Mouse (Mus musculus) stomach, embryonic 15.5 days (tissue): ENCODE results near the gene Nme7. TPM values are rescaled to one million over a fixed set of nuclear protein-coding genes. Genes with fewer than 3 reads are reported as not detected.

ENCODE experiments used
- ATAC-seq: fragments of 200-750 bp; cut with Nextera tagmentation; 2 replicates; pipeline ENCODE4 v1.8.0; 2017; ENCODE audit warnings: low read depth, moderate number of reproducible peaks, moderate TSS enrichment; ENCODE audit not compliant: insufficient read depth, low FRiP score
- H3K27ac ChIP-seq: fragments of 300-500 bp; sonication (generic); 2 replicates; pipeline ENCODE4 v1.5.1; 2015; ENCODE audit warnings: mild to moderate bottlenecking, inconsistent platforms
- H3K27me3 ChIP-seq: fragments of 300-500 bp; sonication (generic); replicated peaks from 2 replicates; pipeline ENCODE4 v1.6.1; 2015; ENCODE audit warnings: inconsistent platforms
- H3K36me3 ChIP-seq: fragments of 300-500 bp; sonication (generic); 2 replicates; pipeline ENCODE4 v1.6.1; 2015; ENCODE audit warnings: inconsistent platforms
- H3K4me1 ChIP-seq: fragments of 300-500 bp; sonication (generic); 2 replicates; pipeline ENCODE4 v1.6.1; 2015; ENCODE audit warnings: inconsistent platforms
- H3K4me2 ChIP-seq: fragments of 300-500 bp; sonication (generic); 2 replicates; pipeline ENCODE4 v1.6.1; 2015; ENCODE audit warnings: mild to moderate bottlenecking, inconsistent platforms
- H3K4me3 ChIP-seq: fragments of 300-500 bp; sonication (generic); replicated peaks from 2 replicates; pipeline ENCODE4 v1.5.1; 2015; ENCODE audit warnings: inconsistent platforms
- H3K9ac ChIP-seq: fragments of 300-500 bp; sonication (generic); 2 replicates; pipeline ENCODE4 v1.6.1; 2015; ENCODE audit warnings: inconsistent platforms
- H3K9me3 ChIP-seq: fragments of 300-500 bp; sonication (generic); 2 replicates; pipeline ENCODE4 v1.6.1; 2016; ENCODE audit warnings: inconsistent platforms
- WGBS: fragments of 180-500 bp; shearing (Covaris S2); methylation state at CpG from one replicate; pipeline ENCODE4 v1.1.7; 2015; 5-methylcytosine and 5-hydroxymethylcytosine counted together
- polyA plus RNA-seq: library from polyadenylated mRNA; unstranded; fragments of >200 nt; fragmentation: Nextera tagmentation; extraction: Ambion mirVana; gene quantifications from 2 replicates; pipeline ENCODE4 v1.2.1, GENCODE M21; 2015

Gene Nme7
- polyA plus RNA-seq = 31.2 and 38.9 TPM in 2 replicates

GRCm38 (mm10) chr1:164303821-164304220, at the start of gene Nme7:
Gene Nme7, plus strand, starts transcription at chr1:164304121.
- Histone ChIP-seq H3K4me2 (no peak within 1 kb of the TSS), H3K36me3 (peaks cover 16% of the 10 kb centered on the region), H3K9ac (no peak within 1 kb of the TSS), H3K27me3 (no peaks in the 10 kb centered on the region), H3K27ac (no peak within 1 kb of the TSS), H3K9me3 (no peaks in the 10 kb centered on the region), H3K4me1 (peaks cover 10% of the 10 kb centered on the region; the same call in 1 of the 2 replicates), H3K4me3 (no peak within 1 kb of the TSS)
- no peak for ATAC-seq
- WGBS = 86% methylated on average over 5 of the region's 5 CpGs

- 67% methylated on average over 3 of the region's 3 CpGs for WGBS
- no peak overlapping the region for H3K27ac ChIP-seq
- H3K9me3 ChIP-seq = no peaks in the 10 kb centered on the region
- H3K4me1 ChIP-seq = peaks cover 13% of the 10 kb centered on the region
- H3K4me2 ChIP-seq = no peak overlapping the region
- no peaks in the 10 kb centered on the region for H3K27me3 ChIP-seq
- ATAC-seq = no peak
- H3K36me3 ChIP-seq = peaks cover 8% of the 10 kb centered on the region; the same call in 1 of the 2 replicates
- no peak overlapping the region for H3K9ac ChIP-seq
- no peak overlapping the region for H3K4me3 ChIP-seq
Measured at GRCm38 (mm10) chr1:164254836-164255235, 49.1 kb upstream of the Nme7 start.

GRCm38 (mm10) chr1:164260171-164261028, 43.5 kb upstream of the Nme7 start:
- Histone ChIP-seq H3K4me3 (no peak overlapping the region), H3K9me3 (no peaks in the 10 kb centered on the region), H3K36me3 (peaks cover 17% of the 10 kb centered on the region), H3K4me1 (no peaks in the 10 kb centered on the region), H3K27ac (peak overlapping the region; percentile 37; the same call in 1 of the 2 replicates), H3K4me2 (no peak overlapping the region), H3K27me3 (no peaks in the 10 kb centered on the region), H3K9ac (no peak overlapping the region)
- WGBS = 73% methylated on average over 16 of the region's 16 CpGs
- peak; percentile 60 for ATAC-seq

GRCm38 (mm10) chr1:164261553-164261952, 42.4 kb upstream of the Nme7 start:
- 84% methylated on average over 7 of the region's 7 CpGs for WGBS
- H3K9me3 ChIP-seq = no peaks in the 10 kb centered on the region
- H3K36me3 ChIP-seq = peaks cover 17% of the 10 kb centered on the region
- no peak overlapping the region for H3K27ac ChIP-seq
- H3K4me3 ChIP-seq = no peak overlapping the region
- ATAC-seq = no peak
- H3K9ac ChIP-seq = no peak overlapping the region
- no peaks in the 10 kb centered on the region for H3K4me1 ChIP-seq
- H3K4me2 ChIP-seq = no peak overlapping the region
- H3K27me3 ChIP-seq = no peaks in the 10 kb centered on the region

GRCm38 (mm10) chr1:164270941-164271340, 33.0 kb upstream of the Nme7 start:
- no peaks in the 10 kb centered on the region for H3K27me3 ChIP-seq
- 85% methylated on average over 7 of the region's 7 CpGs for WGBS
- H3K4me3 ChIP-seq = no peak overlapping the region
- H3K9me3 ChIP-seq = no peaks in the 10 kb centered on the region
- ATAC-seq = no peak
- H3K9ac ChIP-seq = no peak overlapping the region
- H3K4me1 ChIP-seq = no peaks in the 10 kb centered on the region
- no peak overlapping the region for H3K4me2 ChIP-seq
- H3K36me3 ChIP-seq = no peaks in the 10 kb centered on the region
- no peak overlapping the region for H3K27ac ChIP-seq

GRCm38 (mm10) chr1:164273659-164274058, 30.3 kb upstream of the Nme7 start:
- no peaks in the 10 kb centered on the region for H3K4me1 ChIP-seq
- ATAC-seq = no peak
- H3K9me3 ChIP-seq = no peaks in the 10 kb centered on the region
- no peak overlapping the region for H3K4me2 ChIP-seq
- WGBS = 77% methylated on average over 6 of the region's 6 CpGs
- H3K27ac ChIP-seq = no peak overlapping the region
- no peaks in the 10 kb centered on the region for H3K36me3 ChIP-seq
- no peaks in the 10 kb centered on the region for H3K27me3 ChIP-seq
- H3K4me3 ChIP-seq = no peak overlapping the region
- no peak overlapping the region for H3K9ac ChIP-seq

- H3K36me3 ChIP-seq = no peaks in the 10 kb centered on the region
- no peaks in the 10 kb centered on the region for H3K4me1 ChIP-seq
- peak within 1 kb of the TSS; percentile 92 for H3K4me2 ChIP-seq
- no peaks in the 10 kb centered on the region for H3K27me3 ChIP-seq
- under 1% methylated on average over 31 of the region's 31 CpGs for WGBS
- no peaks in the 10 kb centered on the region for H3K9me3 ChIP-seq
- H3K9ac ChIP-seq = peak within 1 kb of the TSS; percentile 29; the same call in 1 of the 2 replicates
- ATAC-seq = peak; percentile 98
- peak within 1 kb of the TSS; percentile 40; the same call in 1 of the 2 replicates for H3K27ac ChIP-seq
- peak within 1 kb of the TSS; percentile 63 for H3K4me3 ChIP-seq
Measured at GRCm38 (mm10) chr1:164275455-164275954, 28.4 kb upstream of the Nme7 start, which contains the start of gene Ccdc181. Gene Ccdc181, plus strand, starts transcription at chr1:164275585.

DNA sequence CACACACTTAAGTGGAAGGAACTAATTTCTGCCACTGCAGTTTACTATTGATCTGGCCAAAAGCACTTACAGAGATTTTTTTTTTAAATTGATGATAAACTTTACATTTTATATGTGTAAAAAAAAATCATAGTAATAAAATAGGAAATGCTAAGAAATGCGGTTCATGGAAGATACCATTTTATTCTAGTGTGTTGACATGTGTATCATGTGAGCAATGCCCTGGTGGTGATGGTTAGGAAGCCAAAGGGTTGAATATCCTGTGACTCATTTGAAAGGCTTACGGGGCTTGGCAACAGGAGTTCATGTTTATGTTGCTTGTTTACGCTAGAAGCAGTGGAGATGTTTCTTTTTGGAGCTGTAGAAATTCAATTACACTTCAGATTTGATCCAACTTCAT, 27.4 kb upstream of the Nme7 start:
- ATAC-seq = no peak
- Histone ChIP-seq H3K4me1 (no peaks in the 10 kb centered on the region), H3K4me3 (no peak overlapping the region), H3K4me2 (no peak overlapping the region), H3K9me3 (no peaks in the 10 kb centered on the region), H3K36me3 (no peaks in the 10 kb centered on the region), H3K27ac (no peak overlapping the region), H3K9ac (no peak overlapping the region), H3K27me3 (no peaks in the 10 kb centered on the region)
- 81% methylated on average over 3 of the region's 3 CpGs for WGBS

GRCm38 (mm10) chr1:164279332-164279731, 24.6 kb upstream of the Nme7 start:
- no peak overlapping the region for H3K4me3 ChIP-seq
- no peak overlapping the region for H3K9ac ChIP-seq
- no peak overlapping the region for H3K4me2 ChIP-seq
- ATAC-seq = no peak
- H3K27ac ChIP-seq = no peak overlapping the region
- H3K36me3 ChIP-seq = no peaks in the 10 kb centered on the region
- WGBS = 59% methylated on average over 4 of the region's 4 CpGs
- H3K4me1 ChIP-seq = no peaks in the 10 kb centered on the region
- no peaks in the 10 kb centered on the region for H3K27me3 ChIP-seq
- no peaks in the 10 kb centered on the region for H3K9me3 ChIP-seq

- whole genome bisulfite sequencing = 89% methylated on average over 3 of the region's 3 CpGs
- Histone ChIP-seq H3K27ac (no peak overlapping the region), H3K27me3 (no peaks in the 10 kb centered on the region), H3K9ac (no peak overlapping the region), H3K4me2 (no peak overlapping the region), H3K4me3 (no peak overlapping the region), H3K4me1 (no peaks in the 10 kb centered on the region), H3K9me3 (no peaks in the 10 kb centered on the region), H3K36me3 (no peaks in the 10 kb centered on the region)
- no peak for ATAC-seq
Measured at GRCm38 (mm10) chr1:164284007-164284406, 19.9 kb upstream of the Nme7 start.

GRCm38 (mm10) chr1:164287406-164287805, 16.5 kb upstream of the Nme7 start:
- Histone ChIP-seq H3K9ac (no peak overlapping the region), H3K4me2 (no peak overlapping the region), H3K4me3 (no peak overlapping the region), H3K4me1 (no peaks in the 10 kb centered on the region), H3K27ac (no peak overlapping the region), H3K27me3 (no peaks in the 10 kb centered on the region), H3K9me3 (no peaks in the 10 kb centered on the region), H3K36me3 (peaks cover 15% of the 10 kb centered on the region)
- no peak for ATAC-seq
- 70% methylated on average over 15 of the region's 15 CpGs for WGBS

GRCm38 (mm10) chr1:164292040-164292439, 11.9 kb upstream of the Nme7 start:
- Histone ChIP-seq H3K4me1 (no peaks in the 10 kb centered on the region), H3K27ac (no peak overlapping the region), H3K9me3 (no peaks in the 10 kb centered on the region), H3K27me3 (no peaks in the 10 kb centered on the region), H3K36me3 (peaks cover 29% of the 10 kb centered on the region), H3K9ac (no peak overlapping the region), H3K4me3 (no peak overlapping the region), H3K4me2 (no peak overlapping the region)
- 86% methylated on average over 5 of the region's 5 CpGs for WGBS
- no peak for ATAC-seq
